Mouse (Mus musculus): Measurements from ENCODE around the gene Elmo1.

- TF ChIP-seq POLR2A (IDR thresholded peaks at IDR 0.05; ENCODE audit: insufficient read depth, low read depth, low read length), result no peak
- no peak for TF ChIP-seq CTCF (IDR thresholded peaks at IDR 0.05; ENCODE audit: insufficient read depth, low read depth, low read length)
Measured at GRCm38 (mm10) chr13:20590983-20591382, 500.6 kb downstream of the Elmo1 start.

All from olfactory bulb, adult 2 months (tissue).